Mouse (Mus musculus): ENCODE measurements around the gene Olfr653. TPM values are rescaled to one million over a fixed set of nuclear protein-coding genes. Genes with fewer than 3 reads are reported as not detected.

The Olfr653 gene
- polyA plus RNA-seq, 1 experiment = not detected

- no peaks in the 10 kb centered on the region for H3K36me3 ChIP-seq (ENCODE audit: control insufficient read depth, insufficient read depth, low read length, poor library complexity, severe bottlenecking)
- no peak within 1 kb of the TSS for H3K4me3 ChIP-seq (ENCODE audit: low read depth, low read length)
- H3K27ac ChIP-seq (ENCODE audit: insufficient read depth, low read length) = no peak within 1 kb of the TSS
- H3K9me3 ChIP-seq (replicated peaks; ENCODE audit: control insufficient read depth, insufficient read depth, low read length, poor library complexity, severe bottlenecking) = no peaks in the 10 kb centered on the region
- TF ChIP-seq EP300 (IDR thresholded peaks at IDR 0.05; ENCODE audit: insufficient read depth, low read depth, low read length) = no peak
- no peak for TF ChIP-seq POLR2A (IDR thresholded peaks at IDR 0.05; ENCODE audit: insufficient read depth, low read length)
- no peak for TF ChIP-seq CTCF (IDR thresholded peaks at IDR 0.05; ENCODE audit: low read depth, low read length)
- H3K27me3 ChIP-seq (ENCODE audit: control insufficient read depth, insufficient read depth, low read length, poor library complexity, severe bottlenecking) = no peaks in the 10 kb centered on the region
- no peaks in the 10 kb centered on the region for H3K4me1 ChIP-seq (ENCODE audit: control insufficient read depth, insufficient read depth, low read length)
- H3K9ac ChIP-seq (ENCODE audit: low read depth, poor library complexity, severe bottlenecking) = no peak within 1 kb of the TSS
These were observed 47.4 kb downstream of the Olfr653 start, which contains the start of gene Olfr657 for GRCm38 (mm10) chr7:104624494-104624893. TSS of gene Olfr657 (plus strand) at chr7:104624794.

Other genes starting within 250 kb of the Olfr653 start
- gene Trim34b, start 247.8 kb upstream of the Olfr653 start, polyA plus RNA-seq (2011; ENCODE audit: insufficient read depth, insufficient read length, low read depth, missing spikeins) = not detected in 2 replicates
- 16.0 and 16.3 TPM in 2 replicates for gene Trim12c, start 224.0 kb upstream of the Olfr653 start, polyA plus RNA-seq (2011; ENCODE audit: insufficient read depth, insufficient read length, low read depth, missing spikeins)
- gene Trim30b, start 207.4 kb upstream of the Olfr653 start, polyA plus RNA-seq (2011; ENCODE audit: insufficient read depth, insufficient read length, low read depth, missing spikeins) = not detected in 2 replicates
- gene Trim30c, start 176.5 kb upstream of the Olfr653 start, polyA plus RNA-seq (2011; ENCODE audit: insufficient read depth, insufficient read length, low read depth, missing spikeins) = not detected in 2 replicates
- 1.3 and 1.4 TPM in 2 replicates for gene Trim30a, start 112.1 kb upstream of the Olfr653 start, polyA plus RNA-seq (2011; ENCODE audit: insufficient read depth, insufficient read length, low read depth, missing spikeins)
- gene Trim30d, start 69.5 kb upstream of the Olfr653 start, polyA plus RNA-seq (2011; ENCODE audit: insufficient read depth, insufficient read length, low read depth, missing spikeins) = 0.58 and 0.60 TPM in 2 replicates
- not detected in 2 replicates for gene Olfr651, start 27.2 kb upstream of the Olfr653 start, polyA plus RNA-seq (2011; ENCODE audit: insufficient read depth, insufficient read length, low read depth, missing spikeins)
- gene Olfr652, start 16.4 kb upstream of the Olfr653 start, polyA plus RNA-seq (2011; ENCODE audit: insufficient read depth, insufficient read length, low read depth, missing spikeins) = not detected in 2 replicates
- not detected in 2 replicates for gene Olfr654, start 9.7 kb downstream of the Olfr653 start, polyA plus RNA-seq (2011; ENCODE audit: insufficient read depth, insufficient read length, low read depth, missing spikeins)
- gene Olfr655, start 24.5 kb downstream of the Olfr653 start, polyA plus RNA-seq (2011; ENCODE audit: insufficient read depth, insufficient read length, low read depth, missing spikeins) = not detected in 2 replicates
- gene Olfr656, start 36.6 kb downstream of the Olfr653 start, polyA plus RNA-seq (2011; ENCODE audit: insufficient read depth, insufficient read length, low read depth, missing spikeins) = not detected in 2 replicates
- not detected in 2 replicates for gene Olfr657, start 47.5 kb downstream of the Olfr653 start, polyA plus RNA-seq (2011; ENCODE audit: insufficient read depth, insufficient read length, low read depth, missing spikeins)
- gene Olfr658, start 70.0 kb downstream of the Olfr653 start, polyA plus RNA-seq (2011; ENCODE audit: insufficient read depth, insufficient read length, low read depth, missing spikeins) = not detected in 2 replicates
- gene Olfr659, start 89.4 kb downstream of the Olfr653 start, polyA plus RNA-seq (2011; ENCODE audit: insufficient read depth, insufficient read length, low read depth, missing spikeins) = not detected in 2 replicates
- gene Olfr661, start 109.2 kb downstream of the Olfr653 start, polyA plus RNA-seq (2011; ENCODE audit: insufficient read depth, insufficient read length, low read depth, missing spikeins) = not detected in 2 replicates
- not detected in 2 replicates for gene Usp17le, start 200.2 kb downstream of the Olfr653 start, polyA plus RNA-seq (2011; ENCODE audit: insufficient read depth, insufficient read length, low read depth, missing spikeins)